Mouse (Mus musculus) brain, embryonic 14.5 days (tissue): Measurements from ENCODE around the gene Gm20517.

ENCODE experiments used
- CTCF ChIP-seq: fragments of 200-500 bp; IDR thresholded peaks from 2 replicates; pipeline ENCODE4 v1.5.1; 2012; ENCODE audit warnings: inconsistent platforms, mild to moderate bottlenecking, moderate library complexity, borderline replicate concordance; ENCODE audit not compliant: insufficient read depth, insufficient read length; ENCODE audit errors: extremely low read depth
- POLR2A ChIP-seq: fragments of 200-500 bp; IDR thresholded peaks from 2 replicates; pipeline ENCODE4 v1.6.1; 2012; ENCODE audit warnings: mild to moderate bottlenecking, inconsistent platforms, borderline replicate concordance; ENCODE audit not compliant: poor library complexity, insufficient read depth, insufficient read length, severe bottlenecking; ENCODE audit errors: extremely low read depth

GRCm38 (mm10) chr17:47664474-47664873 is 53.1 kb downstream of the Gm20517 start:
- TF ChIP-seq CTCF (no peak), POLR2A (no peak)
